Mouse (Mus musculus) neural tube, embryonic 11.5 days (tissue): Measurements from ENCODE around the gene Thsd4. TPM values are rescaled to one million over a fixed set of nuclear protein-coding genes. Genes with fewer than 3 reads are reported as not detected.

Experiments
- ATAC-seq: fragments of 200-750 bp; cut with Nextera tagmentation; 2 replicates; pipeline ENCODE4 v1.8.0; 2017; ENCODE audit warnings: moderate number of reproducible peaks, mild to moderate bottlenecking, moderate TSS enrichment, moderate library complexity; ENCODE audit not compliant: insufficient read depth, low FRiP score, low TSS enrichment
- DNase-seq: peaks from one replicate; pipeline ENCODE4 v3.0.0-alpha.2; 2015; ENCODE audit warnings: low spot score
- H3K27ac ChIP-seq: fragments of 300-500 bp; sonication (generic); 2 replicates; pipeline ENCODE4 v1.5.1; 2014; ENCODE audit warnings: low read depth, mild to moderate bottlenecking, low read length
- H3K27me3 ChIP-seq: fragments of 300-500 bp; sonication (generic); 2 replicates; pipeline ENCODE4 v1.6.1; 2014; ENCODE audit warnings: mild to moderate bottlenecking, low read length, mixed read lengths; ENCODE audit not compliant: control insufficient read depth, insufficient read depth
- H3K36me3 ChIP-seq: fragments of 300-500 bp; sonication (generic); 2 replicates; pipeline ENCODE4 v1.6.1; 2014; ENCODE audit warnings: mild to moderate bottlenecking, low read length, moderate library complexity, mixed read lengths; ENCODE audit not compliant: control insufficient read depth, insufficient read depth
- H3K4me1 ChIP-seq: fragments of 300-500 bp; sonication (generic); 2 replicates; pipeline ENCODE4 v1.6.1; 2014; ENCODE audit warnings: low read length, mixed read lengths; ENCODE audit not compliant: control insufficient read depth, insufficient read depth
- H3K4me2 ChIP-seq: fragments of 300-500 bp; sonication (generic); 2 replicates; pipeline ENCODE4 v1.6.1; 2014; ENCODE audit warnings: low read depth, mild to moderate bottlenecking, moderate library complexity
- H3K4me3 ChIP-seq: fragments of 300-500 bp; sonication (generic); 2 replicates; pipeline ENCODE4 v1.5.1; 2014; ENCODE audit warnings: low read depth, low read length
- H3K9ac ChIP-seq: fragments of 300-500 bp; sonication (generic); 2 replicates; pipeline ENCODE4 v1.6.1; 2014; ENCODE audit warnings: mild to moderate bottlenecking, low read length
- H3K9me3 ChIP-seq: fragments of 300-500 bp; sonication (generic); 2 replicates; pipeline ENCODE4 v1.6.1; 2016; ENCODE audit warnings: low read length; ENCODE audit not compliant: control insufficient read depth
- WGBS: fragments of 180-500 bp; shearing (Covaris S2); extraction: QIAGEN DNeasy Blood & Tissue Kit; methylation state at CpG from one replicate; pipeline ENCODE4 v1.1.7; 2014; 5-methylcytosine and 5-hydroxymethylcytosine counted together
- polyA plus RNA-seq: library from polyadenylated mRNA; unstranded; fragments of >200 nt; fragmentation: Nextera tagmentation; extraction: Ambion mirVana; gene quantifications from 2 replicates; pipeline ENCODE4 v1.2.1, GENCODE M21; 2014

Gene Thsd4
- polyA plus RNA-seq, 1 experiment from 2014 or later, result 5.4 TPM

GRCm38 (mm10) chr9:60527051-60527450, 5.2 kb upstream of the Thsd4 start:
- no peak for ATAC-seq

GRCm38 (mm10) chr9:60526195-60526594, 4.3 kb upstream of the Thsd4 start:
- Histone ChIP-seq H3K4me1 (no peaks in the 10 kb centered on the region), H3K36me3 (no peaks in the 10 kb centered on the region), H3K27me3 (peaks cover 10% of the 10 kb centered on the region), H3K9me3 (no peaks in the 10 kb centered on the region), H3K27ac (no peak overlapping the region), H3K9ac (no peak overlapping the region), H3K4me2 (no peak overlapping the region), H3K4me3 (no peak overlapping the region)
- 65% methylated on average over 5 of the region's 5 CpGs for WGBS
- DNase-seq (no peak), ATAC-seq (no peak)

More at GRCm38 (mm10) chr9:60527051-60527450, 5.2 kb upstream of the Thsd4 start:
- H3K9ac ChIP-seq, result no peak overlapping the region
- no peaks in the 10 kb centered on the region for H3K4me1 ChIP-seq
- no peak overlapping the region for H3K4me3 ChIP-seq
- no peaks in the 10 kb centered on the region for H3K36me3 ChIP-seq
- WGBS, result 73% methylated on average over 5 of the region's 5 CpGs
- H3K27me3 ChIP-seq, result peaks cover 2% of the 10 kb centered on the region; the same call in 1 of the 2 replicates
- H3K9me3 ChIP-seq, result no peaks in the 10 kb centered on the region
- H3K27ac ChIP-seq, result no peak overlapping the region
- DNase-seq, result no peak
- no peak overlapping the region for H3K4me2 ChIP-seq

GRCm38 (mm10) chr9:60521143-60521542, 703 bp downstream of the Thsd4 start:
- Histone ChIP-seq H3K9me3 (no peaks in the 10 kb centered on the region), H3K36me3 (no peaks in the 10 kb centered on the region), H3K4me1 (peaks cover 13% of the 10 kb centered on the region), H3K9ac (no peak overlapping the region), H3K4me2 (peak overlapping the region; percentile 85), H3K27me3 (peaks cover 29% of the 10 kb centered on the region), H3K4me3 (peak overlapping the region; percentile 53; the same call in 1 of the 2 replicates), H3K27ac (no peak overlapping the region)
- WGBS, result 22% methylated on average over 5 of the region's 5 CpGs
- ATAC-seq (no peak), DNase-seq (no peak)

DNA sequence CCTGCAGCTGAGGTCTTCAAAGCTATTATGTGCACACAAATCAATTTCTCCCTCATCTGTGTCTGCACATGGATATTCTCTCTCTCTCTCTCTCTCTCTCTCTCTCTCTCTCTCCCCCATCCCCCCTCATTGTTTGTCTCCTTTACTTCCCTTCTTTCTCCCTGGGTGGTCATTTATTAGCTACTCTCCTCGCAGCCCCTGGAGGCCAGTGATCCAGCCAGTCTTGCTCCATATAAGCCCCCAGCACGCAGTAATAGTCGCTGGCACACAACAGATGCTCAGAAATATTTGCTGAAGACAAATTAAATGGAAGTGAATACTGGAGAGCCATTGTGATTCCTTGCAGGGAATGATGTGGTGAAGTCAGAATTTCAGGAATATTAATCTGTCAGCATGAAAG, 2.2 kb downstream of the Thsd4 start:
- no peak overlapping the region for H3K27ac ChIP-seq
- no peak overlapping the region for H3K4me3 ChIP-seq
- H3K9me3 ChIP-seq, result no peaks in the 10 kb centered on the region
- DNase-seq (no peak), ATAC-seq (no peak)
- peaks cover 29% of the 10 kb centered on the region for H3K27me3 ChIP-seq
- 0 out of 2 replicates have a peak overlapping the region, but pooled peaks have one; percentile 16 for H3K4me2 ChIP-seq
- 10% methylated on average over 3 of the region's 3 CpGs for WGBS
- H3K4me1 ChIP-seq, result peaks cover 13% of the 10 kb centered on the region
- no peak overlapping the region for H3K9ac ChIP-seq
- H3K36me3 ChIP-seq, result no peaks in the 10 kb centered on the region

GRCm38 (mm10) chr9:60518216-60518615, 3.6 kb downstream of the Thsd4 start:
- no peak for ATAC-seq

GRCm38 (mm10) chr9:60517148-60517547, 4.7 kb downstream of the Thsd4 start:
- Histone ChIP-seq H3K27ac (no peak overlapping the region), H3K36me3 (no peaks in the 10 kb centered on the region), H3K4me1 (peaks cover 18% of the 10 kb centered on the region), H3K27me3 (peaks cover 28% of the 10 kb centered on the region), H3K4me3 (no peak overlapping the region), H3K4me2 (no peak overlapping the region), H3K9me3 (no peaks in the 10 kb centered on the region), H3K9ac (no peak overlapping the region)
- WGBS, result 8% methylated on average over 4 of the region's 4 CpGs
- ATAC-seq, result no peak
- no peak for DNase-seq

More at GRCm38 (mm10) chr9:60518216-60518615, 3.6 kb downstream of the Thsd4 start:
- WGBS, result 24% methylated on average over 3 of the region's 3 CpGs
- H3K27me3 ChIP-seq, result peaks cover 29% of the 10 kb centered on the region
- no peaks in the 10 kb centered on the region for H3K36me3 ChIP-seq
- H3K9me3 ChIP-seq, result no peaks in the 10 kb centered on the region
- H3K27ac ChIP-seq, result no peak overlapping the region
- peaks cover 16% of the 10 kb centered on the region for H3K4me1 ChIP-seq
- H3K9ac ChIP-seq, result no peak overlapping the region
- no peak for DNase-seq
- no peak overlapping the region for H3K4me2 ChIP-seq
- no peak overlapping the region for H3K4me3 ChIP-seq

DNA sequence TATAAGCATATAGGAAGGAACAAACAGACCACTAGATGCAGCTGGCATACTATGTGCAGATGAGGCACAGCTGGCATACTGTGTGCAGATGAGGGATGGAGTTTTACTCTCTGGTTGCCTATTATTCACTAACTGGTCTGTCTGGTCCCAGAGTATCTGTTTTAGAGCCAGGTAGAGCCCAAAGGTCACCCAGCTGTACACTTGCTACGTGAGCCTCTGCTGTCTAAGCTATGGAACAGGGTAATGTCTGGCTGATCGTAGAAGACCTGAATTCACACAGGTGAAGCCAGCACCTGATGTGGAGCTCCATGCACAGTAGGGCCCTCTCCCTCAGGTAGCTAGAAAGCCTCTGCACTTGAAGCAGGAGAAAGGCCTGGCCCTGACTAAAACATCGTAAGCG, 5.5 kb downstream of the Thsd4 start:
- peaks cover 22% of the 10 kb centered on the region for H3K27me3 ChIP-seq
- H3K9me3 ChIP-seq, result no peaks in the 10 kb centered on the region
- H3K4me3 ChIP-seq, result no peak overlapping the region
- peaks cover 18% of the 10 kb centered on the region for H3K4me1 ChIP-seq
- WGBS, result 84% methylated on average over 4 of the region's 4 CpGs
- H3K27ac ChIP-seq, result no peak overlapping the region
- DNase-seq, result no peak
- ATAC-seq, result no peak
- H3K4me2 ChIP-seq, result no peak overlapping the region
- H3K9ac ChIP-seq, result no peak overlapping the region
- H3K36me3 ChIP-seq, result no peaks in the 10 kb centered on the region

DNA sequence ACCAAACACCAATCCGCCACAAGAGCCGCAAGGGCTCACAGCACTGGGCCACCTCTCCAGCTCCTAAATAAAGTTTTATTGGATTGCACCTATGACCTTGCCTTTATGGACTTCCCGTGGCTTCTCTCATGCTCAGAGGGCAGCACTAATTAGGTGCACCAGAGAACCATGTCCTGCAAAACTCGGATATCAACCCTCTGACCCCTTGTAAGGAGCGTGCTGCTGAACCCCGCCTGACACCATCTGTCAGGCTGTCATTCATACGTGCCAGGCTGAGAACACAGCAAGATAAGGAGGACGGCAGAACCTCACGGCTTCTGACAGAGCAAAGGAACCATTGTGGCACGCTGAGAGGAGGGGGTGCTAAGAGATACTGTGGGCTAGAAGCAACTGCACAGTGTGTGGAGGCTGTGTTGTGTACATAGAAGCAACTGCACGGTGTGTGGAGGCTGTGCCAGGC, 8.5 kb downstream of the Thsd4 start:
- Histone ChIP-seq H3K27me3 (no peaks in the 10 kb centered on the region), H3K4me2 (no peak overlapping the region), H3K9me3 (no peaks in the 10 kb centered on the region), H3K4me3 (no peak overlapping the region), H3K9ac (no peak overlapping the region), H3K36me3 (no peaks in the 10 kb centered on the region), H3K4me1 (peaks cover 16% of the 10 kb centered on the region), H3K27ac (no peak overlapping the region)
- ATAC-seq (no peak), DNase-seq (no peak)
- WGBS, result 12% methylated on average over 11 of the region's 11 CpGs

DNA sequence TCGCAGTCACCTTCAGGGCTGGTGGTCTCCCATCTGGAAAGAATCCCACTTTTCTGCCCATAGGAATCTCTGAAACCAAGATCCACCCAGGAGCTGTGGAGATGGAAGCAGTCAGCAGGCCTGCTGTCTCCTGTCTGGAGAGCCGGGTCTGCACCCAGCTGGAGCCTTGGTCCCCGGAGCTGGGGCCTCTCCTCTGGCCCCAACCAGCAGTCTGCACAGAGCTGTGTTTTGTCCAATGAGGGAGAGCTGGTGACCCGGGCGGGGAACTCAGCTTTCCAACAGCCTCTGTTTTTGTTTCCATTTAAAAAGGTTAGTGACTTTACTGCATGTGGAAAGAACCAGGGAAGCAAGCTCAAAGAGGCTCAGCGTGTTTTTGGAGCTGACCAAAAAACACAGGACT, 11.0 kb downstream of the Thsd4 start:
- Histone ChIP-seq H3K36me3 (no peaks in the 10 kb centered on the region), H3K9me3 (no peaks in the 10 kb centered on the region), H3K4me1 (peaks cover 8% of the 10 kb centered on the region), H3K4me2 (no peak overlapping the region), H3K27ac (no peak overlapping the region), H3K9ac (no peak overlapping the region), H3K4me3 (no peak overlapping the region), H3K27me3 (no peaks in the 10 kb centered on the region)
- ATAC-seq (no peak), DNase-seq (no peak)
- WGBS, result 26% methylated on average over 6 of the region's 6 CpGs
